Mouse (Mus musculus): ENCODE data around the gene Gnb5. TPM values are rescaled to one million over a fixed set of nuclear protein-coding genes. Genes with fewer than 3 reads are reported as not detected.

Gene Gnb5
- polyA plus RNA-seq (2015; fragmentation: Nextera tagmentation; extraction: Ambion mirVana) = 81.3 and 83.9 TPM in 2 replicates

DNA sequence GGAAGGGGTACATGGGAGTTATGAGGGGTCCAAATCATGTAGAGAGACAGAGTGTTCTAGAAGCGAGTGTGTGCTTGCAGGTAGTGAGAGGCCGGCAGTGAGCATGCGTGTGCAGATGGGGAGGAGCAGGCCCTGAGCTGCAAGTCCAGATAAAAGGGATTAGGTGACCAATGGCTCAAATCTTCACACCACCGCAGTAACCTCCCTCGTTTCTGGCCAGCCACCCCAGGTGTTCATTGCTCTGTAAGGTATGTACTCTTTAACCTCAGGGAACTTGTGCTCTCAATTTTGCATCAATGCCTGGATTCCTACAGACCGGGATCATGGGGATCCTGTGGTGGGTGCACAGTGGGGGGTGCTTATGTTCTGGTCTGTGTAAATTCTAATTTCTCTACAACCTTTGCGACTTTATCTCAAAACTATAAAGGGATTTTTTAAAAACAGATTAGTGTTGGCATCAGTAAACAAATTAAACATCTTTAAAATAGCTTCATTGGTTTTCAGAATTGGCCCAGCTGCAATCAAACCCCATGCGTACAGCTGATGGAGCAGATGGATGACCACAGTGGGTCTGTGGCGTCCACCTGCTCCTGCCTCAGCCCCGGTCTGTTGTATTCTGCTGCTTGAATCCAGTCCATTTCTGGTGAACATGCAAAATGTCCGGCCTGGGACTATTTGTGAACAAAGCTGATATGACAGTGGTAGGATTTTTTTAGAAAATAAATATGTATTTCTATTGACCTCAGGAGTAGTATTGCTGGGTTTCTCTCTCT lies at the start of gene Gnb5:
Gene Gnb5 (plus strand): TSS at position 163 of the 773 bp plus-strand sequence.
- Histone ChIP-seq H3K9me3 (no peaks in the 10 kb centered on the region), H3K4me3 (no peak within 1 kb of the TSS), H3K4me2 (no peak within 1 kb of the TSS), H3K27me3 (no peaks in the 10 kb centered on the region), H3K4me1 (replicated peaks) (no peaks in the 10 kb centered on the region), H3K9ac (no peak within 1 kb of the TSS), H3K27ac (replicated peaks) (no peak within 1 kb of the TSS; the same call in 1 of the 2 replicates), H3K36me3 (no peaks in the 10 kb centered on the region)
- WGBS = 71% methylated on average over 11 of the region's 11 CpGs
- ATAC-seq (ENCODE audit: low FRiP score, low read depth) = no peak

- no peaks in the 10 kb centered on the region for H3K9me3 ChIP-seq
- no peaks in the 10 kb centered on the region for H3K27me3 ChIP-seq
- no peak for ATAC-seq (ENCODE audit: low FRiP score, low read depth)
- WGBS = 80% methylated on average over 4 of the region's 4 CpGs
- H3K4me3 ChIP-seq = no peak overlapping the region
- peaks cover 29% of the 10 kb centered on the region for H3K4me1 ChIP-seq (replicated peaks)
- no peak overlapping the region for H3K4me2 ChIP-seq
- H3K9ac ChIP-seq = no peak overlapping the region
- H3K27ac ChIP-seq (replicated peaks) = no peak overlapping the region
- H3K36me3 ChIP-seq = no peaks in the 10 kb centered on the region
Measured at GRCm38 (mm10) chr9:75258792-75259191, 47.3 kb upstream of the Gnb5 start.

DNA sequence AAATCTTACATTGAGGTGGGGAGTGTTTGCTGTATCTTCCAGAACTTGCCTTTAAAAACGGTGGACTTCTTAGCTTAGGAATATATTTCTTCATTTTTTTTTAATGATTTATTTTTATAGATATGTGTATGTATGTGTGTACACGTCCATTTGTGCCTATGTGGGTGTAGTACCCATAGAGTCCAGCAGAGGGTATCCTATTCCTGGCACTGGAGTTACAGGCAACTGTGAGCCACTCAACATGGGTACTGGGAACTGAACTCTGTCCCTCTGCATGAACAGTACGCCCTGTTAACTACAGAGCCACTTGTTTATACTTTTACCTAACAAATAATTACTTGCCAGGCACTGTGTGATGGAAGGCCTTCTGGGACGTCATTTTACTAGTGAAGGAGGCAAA lies 46.4 kb upstream of the Gnb5 start:
- Histone ChIP-seq H3K27ac (replicated peaks) (no peak overlapping the region), H3K9me3 (no peaks in the 10 kb centered on the region), H3K36me3 (no peaks in the 10 kb centered on the region), H3K9ac (no peak overlapping the region), H3K4me2 (no peak overlapping the region), H3K27me3 (no peaks in the 10 kb centered on the region), H3K4me1 (replicated peaks) (peaks cover 20% of the 10 kb centered on the region), H3K4me3 (no peak overlapping the region)
- ATAC-seq (ENCODE audit: low FRiP score, low read depth) = no peak
- WGBS = 92% methylated on average over 4 of the region's 4 CpGs

- H3K27ac ChIP-seq (replicated peaks) = peak overlapping the region; percentile 73
- ATAC-seq (ENCODE audit: low FRiP score, low read depth) = peak; percentile 86
- no peaks in the 10 kb centered on the region for H3K9me3 ChIP-seq
- H3K27me3 ChIP-seq = no peaks in the 10 kb centered on the region
- H3K4me3 ChIP-seq = no peak overlapping the region
- H3K9ac ChIP-seq = 0 out of 2 replicates have a peak overlapping the region, but pooled peaks have one; percentile 19
- peak overlapping the region; percentile 13 for H3K4me2 ChIP-seq
- WGBS = 5% methylated on average over 8 of the region's 8 CpGs
- peaks cover 14% of the 10 kb centered on the region for H3K4me1 ChIP-seq (replicated peaks)
- no peaks in the 10 kb centered on the region for H3K36me3 ChIP-seq
Measured at GRCm38 (mm10) chr9:75261332-75261872, 44.7 kb upstream of the Gnb5 start.

- no peak overlapping the region for H3K4me2 ChIP-seq
- H3K9ac ChIP-seq = no peak overlapping the region
- H3K4me3 ChIP-seq = no peak overlapping the region
- ATAC-seq (ENCODE audit: low FRiP score, low read depth) = no peak
- no peaks in the 10 kb centered on the region for H3K27me3 ChIP-seq
- H3K36me3 ChIP-seq = no peaks in the 10 kb centered on the region
- peaks cover 14% of the 10 kb centered on the region for H3K4me1 ChIP-seq (replicated peaks)
- no peak overlapping the region for H3K27ac ChIP-seq (replicated peaks)
- H3K9me3 ChIP-seq = no peaks in the 10 kb centered on the region
- 64% methylated on average over 8 of the region's 8 CpGs for WGBS
Measured at GRCm38 (mm10) chr9:75262235-75262826, 43.8 kb upstream of the Gnb5 start.

GRCm38 (mm10) chr9:75264008-75264718 lies 41.9 kb upstream of the Gnb5 start:
- no peak for ATAC-seq (ENCODE audit: low FRiP score, low read depth)
- Histone ChIP-seq H3K4me3 (no peak overlapping the region), H3K36me3 (no peaks in the 10 kb centered on the region), H3K4me1 (replicated peaks) (peaks cover 14% of the 10 kb centered on the region), H3K27me3 (no peaks in the 10 kb centered on the region), H3K27ac (replicated peaks) (no peak overlapping the region), H3K4me2 (no peak overlapping the region), H3K9me3 (no peaks in the 10 kb centered on the region), H3K9ac (no peak overlapping the region)
- WGBS = 49% methylated on average over 3 of the region's 3 CpGs

DNA sequence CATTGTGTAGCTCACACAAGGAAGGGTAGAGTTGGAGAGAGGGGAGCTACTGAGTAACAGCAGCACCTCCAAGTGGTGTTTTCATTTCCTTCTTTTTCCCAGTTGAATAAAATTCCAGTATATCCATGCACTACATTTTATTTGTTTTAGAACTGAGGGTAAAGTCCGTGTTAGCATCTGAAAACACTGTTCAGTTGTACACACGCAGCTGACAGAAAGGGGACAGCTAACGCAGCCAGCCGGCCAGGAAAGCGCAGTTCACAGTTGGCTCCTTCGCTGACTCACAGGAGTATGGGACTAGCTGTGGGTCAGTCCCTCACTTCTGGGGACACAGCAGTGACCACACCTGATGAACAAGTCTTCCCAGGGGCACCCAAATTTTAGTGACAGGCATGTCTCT lies 38.9 kb upstream of the Gnb5 start:
- Histone ChIP-seq H3K9ac (no peak overlapping the region), H3K36me3 (no peaks in the 10 kb centered on the region), H3K27me3 (no peaks in the 10 kb centered on the region), H3K4me1 (replicated peaks) (no peaks in the 10 kb centered on the region), H3K4me3 (no peak overlapping the region), H3K27ac (replicated peaks) (no peak overlapping the region), H3K9me3 (no peaks in the 10 kb centered on the region), H3K4me2 (no peak overlapping the region)
- no peak for ATAC-seq (ENCODE audit: low FRiP score, low read depth)
- 81% methylated on average over 6 of the region's 6 CpGs for WGBS

DNA sequence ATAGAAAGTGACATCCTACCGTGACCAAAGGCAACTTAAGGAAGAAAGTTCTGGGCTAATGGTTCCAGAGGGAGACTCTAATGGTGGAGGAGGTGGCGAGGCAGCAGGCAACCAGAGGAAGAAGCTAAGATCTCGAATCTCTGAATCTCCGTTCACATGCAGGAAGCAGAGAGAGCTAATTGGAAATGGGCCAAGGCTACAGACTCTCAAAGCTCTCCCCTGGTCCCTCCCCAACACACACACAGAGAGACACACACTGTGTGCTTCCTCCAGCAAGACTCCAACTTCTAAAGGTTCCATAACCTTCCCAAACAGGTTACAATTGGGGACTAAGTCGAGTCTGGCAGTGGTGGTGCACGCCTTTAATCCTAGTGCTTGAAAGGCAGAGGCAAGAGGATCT lies 35.7 kb upstream of the Gnb5 start:
- Histone ChIP-seq H3K9me3 (no peaks in the 10 kb centered on the region), H3K36me3 (no peaks in the 10 kb centered on the region), H3K9ac (no peak overlapping the region), H3K4me2 (no peak overlapping the region), H3K4me3 (no peak overlapping the region), H3K27ac (replicated peaks) (no peak overlapping the region), H3K4me1 (replicated peaks) (no peaks in the 10 kb centered on the region), H3K27me3 (no peaks in the 10 kb centered on the region)
- WGBS = 78% methylated on average over 6 of the region's 6 CpGs
- no peak for ATAC-seq (ENCODE audit: low FRiP score, low read depth)

- no peak overlapping the region for H3K4me3 ChIP-seq
- H3K9ac ChIP-seq = no peak overlapping the region
- H3K9me3 ChIP-seq = no peaks in the 10 kb centered on the region
- 97% methylated on average over 8 of the region's 8 CpGs for WGBS
- no peaks in the 10 kb centered on the region for H3K4me1 ChIP-seq (replicated peaks)
- no peak overlapping the region for H3K27ac ChIP-seq (replicated peaks)
- H3K4me2 ChIP-seq = no peak overlapping the region
- no peaks in the 10 kb centered on the region for H3K27me3 ChIP-seq
- H3K36me3 ChIP-seq = no peaks in the 10 kb centered on the region
- ATAC-seq (ENCODE audit: low FRiP score, low read depth) = no peak
Measured at GRCm38 (mm10) chr9:75271539-75271938, 34.5 kb upstream of the Gnb5 start.

DNA sequence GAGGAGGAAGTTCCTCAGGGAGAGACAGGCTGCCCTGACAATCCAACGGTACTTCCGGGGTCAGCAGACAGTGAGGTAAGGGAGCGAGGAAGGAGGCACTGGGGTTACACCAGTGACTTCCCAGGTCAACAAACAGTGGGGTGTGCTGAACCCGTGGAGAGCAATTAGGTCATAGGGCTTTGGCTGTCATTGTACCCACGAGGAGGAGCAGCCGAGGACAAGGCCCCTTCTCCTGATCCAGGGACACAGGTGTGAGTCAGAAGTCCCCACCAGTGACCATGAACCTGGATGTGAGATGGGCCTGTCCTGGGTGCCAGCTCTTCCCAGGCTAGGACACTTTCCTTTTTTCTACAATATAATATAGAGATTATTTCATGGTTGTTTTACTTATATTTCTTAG lies 32.4 kb upstream of the Gnb5 start:
- H3K9ac ChIP-seq = no peak overlapping the region
- no peaks in the 10 kb centered on the region for H3K27me3 ChIP-seq
- H3K36me3 ChIP-seq = no peaks in the 10 kb centered on the region
- H3K4me1 ChIP-seq (replicated peaks) = no peaks in the 10 kb centered on the region
- 75% methylated on average over 6 of the region's 6 CpGs for WGBS
- no peak overlapping the region for H3K4me3 ChIP-seq
- no peak for ATAC-seq (ENCODE audit: low FRiP score, low read depth)
- H3K4me2 ChIP-seq = no peak overlapping the region
- H3K27ac ChIP-seq (replicated peaks) = no peak overlapping the region
- no peaks in the 10 kb centered on the region for H3K9me3 ChIP-seq

DNA sequence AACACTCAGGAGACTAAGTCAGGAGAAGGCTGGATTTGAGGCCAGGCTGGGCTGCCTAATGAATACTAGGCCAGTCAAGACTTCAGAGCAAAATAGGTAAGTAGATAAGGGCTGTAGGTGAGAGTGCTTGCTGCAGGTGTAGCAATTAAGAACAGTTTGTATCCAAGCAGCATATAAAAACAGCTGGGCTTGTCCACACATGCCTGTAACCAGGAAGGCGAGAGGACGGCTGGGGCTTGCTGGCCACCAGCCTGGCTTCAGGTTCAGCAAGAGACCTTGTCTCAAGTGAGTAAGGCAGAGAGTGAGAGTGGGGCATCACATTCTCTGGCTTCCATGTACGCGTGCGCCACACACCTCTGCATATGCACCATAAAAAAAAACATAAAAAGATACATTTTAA lies 31.6 kb upstream of the Gnb5 start:
- H3K9ac ChIP-seq = no peak overlapping the region
- no peaks in the 10 kb centered on the region for H3K4me1 ChIP-seq (replicated peaks)
- H3K4me2 ChIP-seq = no peak overlapping the region
- no peak overlapping the region for H3K4me3 ChIP-seq
- no peak overlapping the region for H3K27ac ChIP-seq (replicated peaks)
- ATAC-seq (ENCODE audit: low FRiP score, low read depth) = no peak
- 93% methylated on average over 5 of the region's 5 CpGs for WGBS
- no peaks in the 10 kb centered on the region for H3K36me3 ChIP-seq
- H3K9me3 ChIP-seq = no peaks in the 10 kb centered on the region
- no peaks in the 10 kb centered on the region for H3K27me3 ChIP-seq

- WGBS = 95% methylated on average over 9 of the region's 9 CpGs
- ATAC-seq (ENCODE audit: low FRiP score, low read depth) = no peak
- no peaks in the 10 kb centered on the region for H3K9me3 ChIP-seq
- H3K27ac ChIP-seq (replicated peaks) = no peak overlapping the region
- no peaks in the 10 kb centered on the region for H3K36me3 ChIP-seq
- H3K4me2 ChIP-seq = no peak overlapping the region
- no peak overlapping the region for H3K4me3 ChIP-seq
- no peaks in the 10 kb centered on the region for H3K27me3 ChIP-seq
- no peaks in the 10 kb centered on the region for H3K4me1 ChIP-seq (replicated peaks)
- H3K9ac ChIP-seq = no peak overlapping the region
Measured at GRCm38 (mm10) chr9:75275051-75275450, 31.0 kb upstream of the Gnb5 start.

Data from hindbrain, embryonic 15.5 days (tissue).